Mouse (Mus musculus) lung, postnatal 0 days (tissue): ENCODE data around the gene Itgb2.
A peak's percentile ranks its signal among the peaks of the same experiment; 100 is the strongest.

ENCODE experiments used
- CTCF ChIP-seq: IDR thresholded peaks from 2 replicates; pipeline ENCODE4 v1.5.1; 2016; ENCODE audit warnings: antibody characterized with exemption, mild to moderate bottlenecking
- EP300 ChIP-seq: IDR thresholded peaks from 2 replicates; pipeline ENCODE4 v1.6.1; 2016; ENCODE audit warnings: antibody characterized with exemption, mild to moderate bottlenecking, control low read depth

DNA sequence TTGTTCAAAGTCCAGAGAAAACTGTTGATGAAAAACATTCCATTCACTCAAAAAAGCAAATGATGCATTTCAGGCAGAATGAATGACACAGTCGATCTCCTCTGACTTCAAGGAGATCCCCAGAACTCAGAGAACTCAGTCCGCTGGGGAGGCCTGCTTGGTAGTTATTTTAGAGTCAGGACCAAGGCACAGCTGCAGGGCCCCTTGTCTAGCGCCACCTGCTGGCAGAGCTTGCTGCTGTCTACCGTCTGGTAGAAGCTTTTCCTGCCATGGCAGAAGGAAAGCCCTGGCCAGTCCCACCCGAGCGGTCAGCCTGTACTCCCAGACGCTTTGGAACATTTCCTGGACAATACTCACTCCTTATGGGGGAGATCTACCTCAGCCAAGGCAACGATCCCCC lies 36.6 kb downstream of the Itgb2 start:
- peak; percentile 94 for TF ChIP-seq CTCF
- TF ChIP-seq EP300 = no peak
